Mouse (Mus musculus): ENCODE data around the gene Insl6.

The Insl6 gene

GRCm38 (mm10) chr19:29325053-29325851, at the start of gene Insl6:
Gene Insl6 (minus strand): TSS chr19:29325356.
- CTCF ChIA-PET, result interaction anchor here in 1 of 4 experiments (1.5 kb wide), 1 partner anchor 30 kb away, joined by 3 read pairs; no protein-coding TSS in a partner anchor

GRCm38 (mm10) chr19:29374947-29375346, 49.8 kb upstream of the Insl6 start:
- ChIA-PET POLR2A (no interaction called here), CTCF (interaction anchor here in 1 of 4 experiments (1.2 kb wide), 1 partner anchor 19 kb away, joined by 3 read pairs; no protein-coding TSS in a partner anchor)

More at GRCm38 (mm10) chr19:29325053-29325851, at the start of gene Insl6:
- POLR2A ChIA-PET, result interaction anchor here in 1 of 4 experiments (1.0 to 1.1 kb wide), 5 partner anchors 9 to 261 kb away, joined by 3 to 4 read pairs (median 3); partner anchors contain the start of genes Rcl1 and Rln1

GRCm38 (mm10) chr19:29373438-29373837, 48.3 kb upstream of the Insl6 start:
- POLR2A ChIA-PET, result interaction anchor here in 2 of 4 experiments (0.9 to 1.1 kb wide), 2 partner anchors 10 to 128 kb away, joined by 3 to 4 read pairs; no protein-coding TSS in a partner anchor

GRCm38 (mm10) chr19:29372621-29373020, 47.5 kb upstream of the Insl6 start:
- CTCF ChIA-PET, result interaction anchor here in 2 of 4 experiments (0.6 to 1.9 kb wide), 2 partner anchors 17 to 129 kb away, joined by 5 to 7 read pairs; no protein-coding TSS in a partner anchor
- POLR2A ChIA-PET, result interaction anchor here in 1 of 4 experiments (0.7 kb wide), 1 partner anchor 28 kb away, joined by 3 read pairs; no protein-coding TSS in a partner anchor

More at GRCm38 (mm10) chr19:29373438-29373837, 48.3 kb upstream of the Insl6 start:
- CTCF ChIA-PET, result interaction anchor here in 3 of 4 experiments (0.6 to 1.3 kb wide), 6 partner anchors 18 to 1537 kb away, joined by 3 to 6 read pairs (median 4); no protein-coding TSS in a partner anchor

GRCm38 (mm10) chr19:29372138-29372537, 47.0 kb upstream of the Insl6 start:
- POLR2A ChIA-PET, result interaction anchor here in 3 of 4 experiments (0.6 to 1.0 kb wide), 3 partner anchors 28 to 306 kb away, joined by 3 to 4 read pairs (median 3); no protein-coding TSS in a partner anchor
- CTCF ChIA-PET, result interaction anchor here (0.6 to 1.9 kb wide), 7 partner anchors 16 to 129 kb away, joined by 3 to 14 read pairs (median 6); no protein-coding TSS in a partner anchor

- POLR2A ChIA-PET, result interaction anchor here in 3 of 4 experiments (0.6 to 1.0 kb wide), 3 partner anchors 10 to 305 kb away, joined by 3 to 4 read pairs (median 3); no protein-coding TSS in a partner anchor
- CTCF ChIA-PET, result interaction anchor here (0.6 to 1.9 kb wide), 8 partner anchors 16 to 1017 kb away, joined by 3 to 14 read pairs (median 6); no protein-coding TSS in a partner anchor
Measured at GRCm38 (mm10) chr19:29371284-29372081, 46.3 kb upstream of the Insl6 start.

- POLR2A ChIA-PET, result interaction anchor here in 1 of 4 experiments (0.6 kb wide), 1 partner anchor 578 kb away, joined by 4 read pairs; no protein-coding TSS in a partner anchor
- CTCF ChIA-PET, result interaction anchor here in 3 of 4 experiments (0.6 to 1.9 kb wide), 4 partner anchors 15 to 1016 kb away, joined by 3 to 7 read pairs (median 4); no protein-coding TSS in a partner anchor
Measured at GRCm38 (mm10) chr19:29370545-29371283, 45.6 kb upstream of the Insl6 start.

GRCm38 (mm10) chr19:29370112-29370511, 45.0 kb upstream of the Insl6 start:
- CTCF ChIA-PET, result no interaction called here
- POLR2A ChIA-PET, result interaction anchor here in 1 of 4 experiments (0.6 kb wide), 1 partner anchor 577 kb away, joined by 4 read pairs; no protein-coding TSS in a partner anchor

GRCm38 (mm10) chr19:29368671-29369309, 43.6 kb upstream of the Insl6 start:
- ChIA-PET POLR2A (no interaction called here), CTCF (interaction anchor here in 2 of 4 experiments (0.6 to 2.2 kb wide), 2 partner anchors 14 kb away, joined by 4 to 14 read pairs; no protein-coding TSS in a partner anchor)

GRCm38 (mm10) chr19:29368041-29368440, 42.9 kb upstream of the Insl6 start:
- POLR2A ChIA-PET, result interaction anchor here in 2 of 4 experiments (1.1 to 1.4 kb wide), 3 partner anchors 15 to 126 kb away, joined by 3 to 9 read pairs (median 3); no protein-coding TSS in a partner anchor
- CTCF ChIA-PET, result interaction anchor here in 3 of 4 experiments (0.6 to 2.2 kb wide), 4 partner anchors 13 to 134 kb away, joined by 4 to 14 read pairs (median 8); no protein-coding TSS in a partner anchor

- ChIA-PET POLR2A (interaction anchor here in 3 of 4 experiments (0.6 to 1.4 kb wide), 12 partner anchors 9 to 1086 kb away, joined by 3 to 9 read pairs (median 3); partner anchors contain the start of genes Rcl1 (in 1 of the 3) and Ric1 (in 1 of the 3)), CTCF (interaction anchor here (0.6 to 2.2 kb wide), 8 partner anchors 12 to 1924 kb away, joined by 3 to 14 read pairs (median 4); no protein-coding TSS in a partner anchor)
Measured at GRCm38 (mm10) chr19:29366969-29367622, 41.9 kb upstream of the Insl6 start, which contains the start of the genes Plgrkt and Cd274. Gene Plgrkt (minus strand): TSS chr19:29367390. Gene Cd274 (plus strand): TSS chr19:29367455.

- ChIA-PET CTCF (interaction anchor here (0.6 to 2.2 kb wide), 8 partner anchors 11 to 1924 kb away, joined by 3 to 14 read pairs (median 4); no protein-coding TSS in a partner anchor), POLR2A (interaction anchor here in 2 of 4 experiments (0.6 to 1.5 kb wide), 10 partner anchors 10 to 1085 kb away, joined by 3 to 9 read pairs (median 4); partner anchors contain the start of genes Rcl1 (in 1 of the 2) and Ric1 (in 1 of the 2))
Measured at GRCm38 (mm10) chr19:29366226-29366968, 41.2 kb upstream of the Insl6 start.

GRCm38 (mm10) chr19:29365105-29365504, 39.9 kb upstream of the Insl6 start:
- ChIA-PET CTCF (interaction anchor here in 3 of 4 experiments (0.7 to 1.3 kb wide), 3 partner anchors 10 to 13 kb away, joined by 3 to 6 read pairs (median 4); no protein-coding TSS in a partner anchor), POLR2A (interaction anchor here in 3 of 4 experiments (0.6 to 1.9 kb wide), 6 partner anchors 9 to 299 kb away, joined by 3 to 7 read pairs (median 3); partner anchors contain the start of genes Rcl1 (in 1 of the 3) and Rln1 (in 1 of the 3))

- ChIA-PET POLR2A (interaction anchor here in 2 of 4 experiments (1.8 to 1.9 kb wide), 2 partner anchors 8 to 9 kb away, joined by 3 to 7 read pairs; no protein-coding TSS in a partner anchor), CTCF (interaction anchor here (0.6 to 1.2 kb wide), 4 partner anchors 9 to 137 kb away, joined by 3 to 4 read pairs (median 3); no protein-coding TSS in a partner anchor)
Measured at GRCm38 (mm10) chr19:29364076-29364475, 38.9 kb upstream of the Insl6 start.

GRCm38 (mm10) chr19:29363557-29363956, 38.4 kb upstream of the Insl6 start:
- CTCF ChIA-PET, result interaction anchor here in 3 of 4 experiments (0.6 to 1.2 kb wide), 4 partner anchors 8 to 138 kb away, joined by 3 to 4 read pairs (median 3); no protein-coding TSS in a partner anchor
- POLR2A ChIA-PET, result interaction anchor here in 2 of 4 experiments (0.6 to 1.4 kb wide), 2 partner anchors 13 to 302 kb away, joined by 3 to 8 read pairs; no protein-coding TSS in a partner anchor
